Mouse (Mus musculus) lung, embryonic 15.5 days (tissue): ENCODE data around the gene Ttpal. TPM values are rescaled to one million over a fixed set of nuclear protein-coding genes. Genes with fewer than 3 reads are reported as not detected.

Experiments used
- ATAC-seq: fragments of 200-750 bp; cut with Nextera tagmentation; 2 replicates; pipeline ENCODE4 v1.8.0; 2017; ENCODE audit warnings: moderate number of reproducible peaks, borderline replicate concordance; ENCODE audit not compliant: low FRiP score, low TSS enrichment; ENCODE audit errors: extremely low read depth
- H3K27ac ChIP-seq: fragments of 300-500 bp; sonication (generic); 2 replicates; pipeline ENCODE4 v1.5.1; 2015; ENCODE audit warnings: moderate library complexity, mild to moderate bottlenecking, inconsistent platforms
- H3K27me3 ChIP-seq: fragments of 300-500 bp; sonication (generic); 2 replicates; pipeline ENCODE4 v1.6.1; 2015; ENCODE audit warnings: inconsistent platforms
- H3K36me3 ChIP-seq: fragments of 300-500 bp; sonication (generic); 2 replicates; pipeline ENCODE4 v1.6.1; 2015; ENCODE audit warnings: inconsistent platforms
- H3K4me1 ChIP-seq: fragments of 300-500 bp; sonication (generic); 2 replicates; pipeline ENCODE4 v1.6.1; 2015; ENCODE audit warnings: inconsistent platforms
- H3K4me2 ChIP-seq: fragments of 300-500 bp; sonication (generic); 2 replicates; pipeline ENCODE4 v1.6.1; 2015; ENCODE audit warnings: inconsistent platforms, mild to moderate bottlenecking, moderate library complexity
- H3K4me3 ChIP-seq: fragments of 300-500 bp; sonication (generic); 2 replicates; pipeline ENCODE4 v1.5.1; 2015; ENCODE audit warnings: mild to moderate bottlenecking, inconsistent platforms
- H3K9ac ChIP-seq: fragments of 300-500 bp; sonication (generic); 2 replicates; pipeline ENCODE4 v1.6.1; 2015; ENCODE audit warnings: inconsistent platforms
- H3K9me3 ChIP-seq: fragments of 300-500 bp; sonication (generic); 2 replicates; pipeline ENCODE4 v1.6.1; 2016; ENCODE audit warnings: inconsistent platforms
- WGBS: fragments of 180-500 bp; shearing (Covaris S2); methylation state at CpG from one replicate; pipeline ENCODE4 v1.1.7; 2015; 5-methylcytosine and 5-hydroxymethylcytosine counted together
- polyA plus RNA-seq: library from polyadenylated mRNA; unstranded; fragments of >200 nt; fragmentation: Nextera tagmentation; extraction: Ambion mirVana; gene quantifications from 2 replicates; pipeline ENCODE4 v1.2.1, GENCODE M21; 2015

The Ttpal gene
- 29.7 and 30.4 TPM in 2 replicates for polyA plus RNA-seq

- ATAC-seq, result peak; percentile 96
- Histone ChIP-seq H3K9me3 (no peaks in the 10 kb centered on the region), H3K4me1 (peaks cover 13% of the 10 kb centered on the region), H3K4me2 (peak within 1 kb of the TSS; percentile 88), H3K36me3 (peaks cover 2% of the 10 kb centered on the region; the same call in 1 of the 2 replicates), H3K9ac (peak within 1 kb of the TSS; percentile 89), H3K27me3 (no peaks in the 10 kb centered on the region), H3K4me3 (peak within 1 kb of the TSS; percentile 85), H3K27ac (peak within 1 kb of the TSS; percentile 84)
- under 1% methylated on average over 57 of the region's 57 CpGs for WGBS
Measured at GRCm38 (mm10) chr2:163602101-163602971, at the start of gene Ttpal. Gene Ttpal, plus strand, starts transcription at chr2:163602314.

GRCm38 (mm10) chr2:163552518-163552929 is 49.6 kb upstream of the Ttpal start:
- Histone ChIP-seq H3K4me1 (no peaks in the 10 kb centered on the region), H3K9ac (no peak overlapping the region), H3K27me3 (no peaks in the 10 kb centered on the region), H3K27ac (no peak overlapping the region), H3K4me3 (no peak overlapping the region), H3K4me2 (no peak overlapping the region), H3K36me3 (no peaks in the 10 kb centered on the region), H3K9me3 (no peaks in the 10 kb centered on the region)
- 56% methylated on average over 8 of the region's 8 CpGs for WGBS
- no peak for ATAC-seq

GRCm38 (mm10) chr2:163554425-163554982 is 47.6 kb upstream of the Ttpal start:
- H3K27me3 ChIP-seq, result no peaks in the 10 kb centered on the region
- no peaks in the 10 kb centered on the region for H3K36me3 ChIP-seq
- no peak overlapping the region for H3K9ac ChIP-seq
- no peaks in the 10 kb centered on the region for H3K9me3 ChIP-seq
- no peak for ATAC-seq
- H3K4me1 ChIP-seq, result no peaks in the 10 kb centered on the region
- no peak overlapping the region for H3K27ac ChIP-seq
- no peak overlapping the region for H3K4me3 ChIP-seq
- WGBS, result 64% methylated on average over 4 of the region's 4 CpGs
- H3K4me2 ChIP-seq, result no peak overlapping the region

- Histone ChIP-seq H3K4me1 (no peaks in the 10 kb centered on the region), H3K27ac (no peak overlapping the region), H3K9me3 (no peaks in the 10 kb centered on the region), H3K4me2 (no peak overlapping the region), H3K27me3 (no peaks in the 10 kb centered on the region), H3K4me3 (no peak overlapping the region), H3K9ac (no peak overlapping the region), H3K36me3 (no peaks in the 10 kb centered on the region)
- no peak for ATAC-seq
- WGBS, result 50% methylated on average over 6 of the region's 6 CpGs
Measured at GRCm38 (mm10) chr2:163554996-163555395, 47.1 kb upstream of the Ttpal start.

- Histone ChIP-seq H3K4me2 (no peak overlapping the region), H3K9me3 (no peaks in the 10 kb centered on the region), H3K27me3 (no peaks in the 10 kb centered on the region), H3K9ac (no peak overlapping the region), H3K4me3 (no peak overlapping the region), H3K4me1 (no peaks in the 10 kb centered on the region), H3K27ac (no peak overlapping the region), H3K36me3 (no peaks in the 10 kb centered on the region)
- no peak for ATAC-seq
- WGBS, result 29% methylated on average over 13 of the region's 13 CpGs
Measured at GRCm38 (mm10) chr2:163555417-163555816, 46.7 kb upstream of the Ttpal start.

GRCm38 (mm10) chr2:163558548-163558947 is 43.6 kb upstream of the Ttpal start:
- no peaks in the 10 kb centered on the region for H3K4me1 ChIP-seq
- H3K27me3 ChIP-seq, result no peaks in the 10 kb centered on the region
- no peak overlapping the region for H3K27ac ChIP-seq
- no peaks in the 10 kb centered on the region for H3K9me3 ChIP-seq
- 78% methylated on average over 1 of the region's 1 CpGs for WGBS
- H3K9ac ChIP-seq, result no peak overlapping the region
- no peak overlapping the region for H3K4me2 ChIP-seq
- H3K36me3 ChIP-seq, result no peaks in the 10 kb centered on the region
- no peak for ATAC-seq
- no peak overlapping the region for H3K4me3 ChIP-seq

- 33% methylated on average over 5 of the region's 5 CpGs for WGBS
- H3K9me3 ChIP-seq, result no peaks in the 10 kb centered on the region
- no peak overlapping the region for H3K4me2 ChIP-seq
- H3K27me3 ChIP-seq, result no peaks in the 10 kb centered on the region
- no peak overlapping the region for H3K9ac ChIP-seq
- H3K27ac ChIP-seq, result no peak overlapping the region
- ATAC-seq, result no peak
- no peaks in the 10 kb centered on the region for H3K36me3 ChIP-seq
- no peak overlapping the region for H3K4me3 ChIP-seq
- H3K4me1 ChIP-seq, result no peaks in the 10 kb centered on the region
Measured at GRCm38 (mm10) chr2:163559236-163559635, 42.9 kb upstream of the Ttpal start.

- no peak overlapping the region for H3K4me3 ChIP-seq
- WGBS, result 71% methylated on average over 3 of the region's 3 CpGs
- no peak overlapping the region for H3K27ac ChIP-seq
- H3K36me3 ChIP-seq, result no peaks in the 10 kb centered on the region
- H3K9ac ChIP-seq, result no peak overlapping the region
- H3K27me3 ChIP-seq, result no peaks in the 10 kb centered on the region
- no peak overlapping the region for H3K4me2 ChIP-seq
- no peaks in the 10 kb centered on the region for H3K9me3 ChIP-seq
- H3K4me1 ChIP-seq, result no peaks in the 10 kb centered on the region
- no peak for ATAC-seq
Measured at GRCm38 (mm10) chr2:163560247-163560646, 41.9 kb upstream of the Ttpal start.

- Histone ChIP-seq H3K9ac (no peak overlapping the region), H3K4me3 (no peak overlapping the region), H3K36me3 (no peaks in the 10 kb centered on the region), H3K9me3 (no peaks in the 10 kb centered on the region), H3K4me1 (no peaks in the 10 kb centered on the region), H3K27me3 (no peaks in the 10 kb centered on the region), H3K27ac (no peak overlapping the region), H3K4me2 (no peak overlapping the region)
- ATAC-seq, result no peak
- 62% methylated on average over 13 of the region's 13 CpGs for WGBS
Measured at GRCm38 (mm10) chr2:163561258-163561948, 40.7 kb upstream of the Ttpal start.

- 21% methylated on average over 8 of the region's 8 CpGs for WGBS
- H3K9me3 ChIP-seq, result no peaks in the 10 kb centered on the region
- no peaks in the 10 kb centered on the region for H3K4me1 ChIP-seq
- H3K36me3 ChIP-seq, result no peaks in the 10 kb centered on the region
- H3K4me2 ChIP-seq, result no peak overlapping the region
- no peak overlapping the region for H3K4me3 ChIP-seq
- no peak for ATAC-seq
- no peak overlapping the region for H3K9ac ChIP-seq
- no peaks in the 10 kb centered on the region for H3K27me3 ChIP-seq
- H3K27ac ChIP-seq, result no peak overlapping the region
Measured at GRCm38 (mm10) chr2:163564646-163565045, 37.5 kb upstream of the Ttpal start.

GRCm38 (mm10) chr2:163574321-163574720 is 27.8 kb upstream of the Ttpal start:
- 76% methylated on average over 3 of the region's 3 CpGs for WGBS
- H3K4me2 ChIP-seq, result no peak overlapping the region
- H3K36me3 ChIP-seq, result no peaks in the 10 kb centered on the region
- H3K27ac ChIP-seq, result no peak overlapping the region
- H3K27me3 ChIP-seq, result no peaks in the 10 kb centered on the region
- no peak overlapping the region for H3K4me3 ChIP-seq
- H3K4me1 ChIP-seq, result no peaks in the 10 kb centered on the region
- H3K9me3 ChIP-seq, result no peaks in the 10 kb centered on the region
- ATAC-seq, result no peak
- H3K9ac ChIP-seq, result no peak overlapping the region

GRCm38 (mm10) chr2:163575248-163575647 is 26.9 kb upstream of the Ttpal start:
- H3K9me3 ChIP-seq, result no peaks in the 10 kb centered on the region
- H3K27me3 ChIP-seq, result no peaks in the 10 kb centered on the region
- no peak overlapping the region for H3K9ac ChIP-seq
- no peaks in the 10 kb centered on the region for H3K4me1 ChIP-seq
- 46% methylated on average over 11 of the region's 11 CpGs for WGBS
- peak overlapping the region; percentile 17; the same call in 1 of the 2 replicates for H3K4me2 ChIP-seq
- H3K36me3 ChIP-seq, result no peaks in the 10 kb centered on the region
- ATAC-seq, result no peak
- no peak overlapping the region for H3K4me3 ChIP-seq
- H3K27ac ChIP-seq, result no peak overlapping the region
